Mouse (Mus musculus) MEL (cell line): Measurements from ENCODE around the gene Aga. TPM values are rescaled to one million over a fixed set of nuclear protein-coding genes. Genes with fewer than 3 reads are reported as not detected.

Experiments used
- DNase-seq: peaks from one replicate; pipeline ENCODE4 v3.0.0; 2011; ENCODE audit warnings: low read depth, low spot score
- H3K27ac ChIP-seq: 2 replicates; pipeline ENCODE4 v1.5.1; 2012; ENCODE audit warnings: low read depth, mild to moderate bottlenecking, control low read depth, low read length, moderate library complexity; ENCODE audit not compliant: control insufficient read depth
- H3K27me3 ChIP-seq, 2 experiments: fragments of 150-350 bp in 1 of 2; sonication (generic) in 1 of 2; 2 replicates each; pipeline ENCODE4 v1.6.1; 2012; ENCODE audit warnings: low read length in 2 of 2, mild to moderate bottlenecking in 2 of 2, improper control_type of control experiment in 1 of 2, moderate library complexity in 1 of 2; ENCODE audit not compliant: insufficient read depth in 2 of 2, control insufficient read depth in 1 of 2
- H3K36me3 ChIP-seq, 2 experiments: 2 replicates each; pipeline ENCODE4 v1.6.1; 2012 to 2014; ENCODE audit warnings: low read length in 2 of 2, improper control_type of control experiment in 1 of 2, inconsistent platforms in 1 of 2, mild to moderate bottlenecking in 1 of 2; ENCODE audit not compliant: insufficient read depth in 2 of 2, control insufficient read depth in 1 of 2
- H3K4me1 ChIP-seq, 2 experiments: fragments of 150-350 bp in 1 of 2; sonication (generic) in 1 of 2; 2 replicates each; pipeline ENCODE4 v1.6.1; 2012; ENCODE audit warnings: low read length in 2 of 2, improper control_type of control experiment in 1 of 2, mild to moderate bottlenecking in 1 of 2; ENCODE audit not compliant: insufficient read depth in 2 of 2, control insufficient read depth in 1 of 2
- H3K4me3 ChIP-seq, 2 experiments: fragments of 150-350 bp in 1 of 2; sonication (generic) in 1 of 2; 2 replicates each; pipeline ENCODE4 v1.5.1; 2012; ENCODE audit warnings: low read depth in 2 of 2, low read length in 2 of 2, mild to moderate bottlenecking in 2 of 2, moderate library complexity in 2 of 2, control low read depth in 1 of 2, improper control_type of control experiment in 1 of 2; ENCODE audit not compliant: control insufficient read depth in 1 of 2, insufficient read depth in 1 of 2
- H3K79me2 ChIP-seq: 2 replicates; pipeline ENCODE4 v1.6.1; 2012; ENCODE audit warnings: mild to moderate bottlenecking, low read length, moderate library complexity; ENCODE audit not compliant: control insufficient read depth, poor library complexity, insufficient read depth
- H3K9ac ChIP-seq: 2 replicates; pipeline ENCODE4 v1.6.1; 2012; ENCODE audit warnings: low read depth, mild to moderate bottlenecking, control low read depth, low read length, moderate library complexity; ENCODE audit not compliant: control insufficient read depth, poor library complexity, severe bottlenecking
- H3K9me3 ChIP-seq: fragments of 150-350 bp; sonication (generic); replicated peaks from 2 replicates; pipeline ENCODE4 v1.6.1; 2012; ENCODE audit warnings: mild to moderate bottlenecking, low read length, improper control_type of control experiment, moderate library complexity; ENCODE audit not compliant: insufficient read depth
- BHLHE40 ChIP-seq: IDR thresholded peaks from 2 replicates; pipeline ENCODE4 v1.6.1; 2012; ENCODE audit warnings: low read depth, mild to moderate bottlenecking, inconsistent platforms, low read length, improper control_type of control experiment, borderline replicate concordance
- CHD1 ChIP-seq: IDR thresholded peaks from 2 replicates; pipeline ENCODE4 v1.6.1; 2012; ENCODE audit warnings: low read depth, mild to moderate bottlenecking, inconsistent platforms, low read length, improper control_type of control experiment
- CHD2 ChIP-seq: IDR thresholded peaks from 2 replicates; pipeline ENCODE4 v1.6.1; 2011; ENCODE audit warnings: low read length, improper control_type of control experiment
- ELF1 ChIP-seq: IDR thresholded peaks from 2 replicates; pipeline ENCODE4 v1.6.1; 2014; ENCODE audit warnings: low read depth, mild to moderate bottlenecking, inconsistent platforms, low read length, improper control_type of control experiment, moderate library complexity
- ETS1 ChIP-seq: IDR thresholded peaks from 2 replicates; pipeline ENCODE4 v1.6.1; 2012; ENCODE audit warnings: low read depth, mild to moderate bottlenecking, inconsistent platforms, low read length, improper control_type of control experiment, moderate library complexity
- GABPA ChIP-seq: IDR thresholded peaks from 2 replicates; pipeline ENCODE4 v1.6.1; 2012; ENCODE audit warnings: low read depth, mild to moderate bottlenecking, inconsistent platforms, low read length, improper control_type of control experiment, moderate library complexity
- KAT2A ChIP-seq: conservative IDR thresholded peaks from 2 replicates; pipeline ENCODE4 v1.6.1; 2012; ENCODE audit warnings: low read depth, low read length, improper control_type of control experiment, inconsistent platforms
- MAX ChIP-seq: IDR thresholded peaks from 2 replicates; pipeline ENCODE4 v1.6.1; 2011; ENCODE audit warnings: low read length, improper control_type of control experiment
- MAZ ChIP-seq: IDR thresholded peaks from 2 replicates; pipeline ENCODE4 v1.6.1; 2012; ENCODE audit warnings: low read depth, mild to moderate bottlenecking, inconsistent platforms, low read length, improper control_type of control experiment
- MXI1 ChIP-seq: IDR thresholded peaks from 2 replicates; pipeline ENCODE4 v1.6.1; 2011; ENCODE audit warnings: mild to moderate bottlenecking, low read depth, low read length, improper control_type of control experiment
- MYC ChIP-seq: IDR thresholded peaks from 2 replicates; pipeline ENCODE4 v1.6.1; 2011; ENCODE audit warnings: low read depth, mild to moderate bottlenecking, low read length, improper control_type of control experiment, moderate library complexity
- NELFE ChIP-seq: IDR thresholded peaks from 2 replicates; pipeline ENCODE4 v1.6.1; 2011; ENCODE audit warnings: low read depth, low read length, improper control_type of control experiment
- POLR2AphosphoS2 ChIP-seq: IDR thresholded peaks from 2 replicates; pipeline ENCODE4 v1.6.1; 2011; ENCODE audit warnings: low read length, improper control_type of control experiment
- POLR2AphosphoS5 ChIP-seq: IDR thresholded peaks from 2 replicates; pipeline ENCODE4 v1.6.1; 2012; ENCODE audit warnings: low read depth, borderline replicate concordance, mild to moderate bottlenecking, inconsistent platforms, low read length, moderate library complexity, mixed read lengths
- RAD21 ChIP-seq: IDR thresholded peaks from 2 replicates; pipeline ENCODE4 v1.6.1; 2011; ENCODE audit warnings: mild to moderate bottlenecking, low read depth, low read length, improper control_type of control experiment
- RCOR1 ChIP-seq: IDR thresholded peaks from 2 replicates; pipeline ENCODE4 v1.6.1; 2012; ENCODE audit warnings: low read depth, mild to moderate bottlenecking, inconsistent platforms, low read length, improper control_type of control experiment
- SIN3A ChIP-seq: IDR thresholded peaks from 2 replicates; pipeline ENCODE4 v1.6.1; 2012; ENCODE audit warnings: low read length, improper control_type of control experiment, inconsistent platforms
- SMC3 ChIP-seq: IDR thresholded peaks from 2 replicates; pipeline ENCODE4 v1.6.1; 2011; ENCODE audit warnings: low read depth, low read length, improper control_type of control experiment
- TAL1 ChIP-seq: IDR thresholded peaks from 2 replicates; pipeline ENCODE4 v1.6.1; 2012; ENCODE audit warnings: mild to moderate bottlenecking, inconsistent platforms, low read length, moderate library complexity, mixed read lengths
- TBP ChIP-seq: IDR thresholded peaks from 2 replicates; pipeline ENCODE4 v1.8.0; 2011; ENCODE audit warnings: low read depth, low read length, improper control_type of control experiment
- TCF12 ChIP-seq: IDR thresholded peaks from 2 replicates; pipeline ENCODE4 v1.6.1; 2014; ENCODE audit warnings: low read depth, mild to moderate bottlenecking, inconsistent platforms, low read length, improper control_type of control experiment, moderate library complexity
- USF1 ChIP-seq: IDR thresholded peaks from 2 replicates; pipeline ENCODE4 v1.6.1; 2014; ENCODE audit warnings: low read depth, mild to moderate bottlenecking, inconsistent platforms, low read length, improper control_type of control experiment, moderate library complexity
- ZKSCAN1 ChIP-seq: IDR thresholded peaks from 2 replicates; pipeline ENCODE4 v1.6.1; 2012; ENCODE audit warnings: low read depth, mild to moderate bottlenecking, inconsistent platforms, low read length, improper control_type of control experiment, moderate library complexity
- ZMIZ1 ChIP-seq: IDR thresholded peaks from 2 replicates; pipeline ENCODE4 v1.6.1; 2012; ENCODE audit warnings: low read depth, mild to moderate bottlenecking, inconsistent platforms, low read length, improper control_type of control experiment, moderate library complexity
- polyA plus RNA-seq, 2 experiments: library from polyadenylated mRNA; stranded (reverse) in 1 of 2; unstranded in 1 of 2; fragments of >175 nt in 1 of 2; fragments of >200 nt in 1 of 2; gene quantifications; 2 replicates each; pipeline versions ENCODE4 v1.2.1 to v1.2.4; 2012; ENCODE audit warnings: low replicate concordance in 2 of 2, low read depth in 1 of 2; ENCODE audit not compliant: insufficient read length in 2 of 2, insufficient read depth in 1 of 2, missing spikeins in 1 of 2
- total RNA-seq: library from RNA; depleted of rRNA; stranded (reverse); fragments of 300-350 nt; gene quantifications from 2 replicates; pipeline ENCODE4 v1.2.3, GENCODE M21; 2012; rRNA removed

Gene Aga
- total and polyA plus RNA-seq, 3 experiments = 14.2 to 14.9 TPM; not detected in 1

- H3K4me3 ChIP-seq = no peak overlapping the region
- no peak overlapping the region for H3K9ac ChIP-seq
- H3K79me2 ChIP-seq = no peaks in the 10 kb centered on the region
- H3K36me3 ChIP-seq = no peaks in the 10 kb centered on the region
- no peak for DNase-seq
- no peaks in the 10 kb centered on the region for H3K9me3 ChIP-seq
- no peaks in the 10 kb centered on the region for H3K27me3 ChIP-seq
- H3K27ac ChIP-seq = no peak overlapping the region
- TF ChIP-seq SIN3A = no peak
- TF ChIP-seq BHLHE40 = no peak
- TF ChIP-seq POLR2AphosphoS5 = no peak
- TF ChIP-seq CHD1 = no peak
- TF ChIP-seq, all 39 proteins: peak for 0
- no peaks in the 10 kb centered on the region for H3K4me1 ChIP-seq
These were observed 51.0 kb downstream of the Aga start for GRCm38 (mm10) chr8:53562441-53563040.

- Histone ChIP-seq H3K27ac (no peak overlapping the region), H3K4me1 (no peaks in the 10 kb centered on the region), H3K9me3 (no peaks in the 10 kb centered on the region), H3K36me3 (no peaks in the 10 kb centered on the region), H3K27me3 (no peaks in the 10 kb centered on the region), H3K9ac (no peak overlapping the region), H3K4me3 (no peak overlapping the region), H3K79me2 (no peaks in the 10 kb centered on the region)
- no peak for TF ChIP-seq ZKSCAN1
- TF ChIP-seq KAT2A = no peak
- TF ChIP-seq ETS1 = no peak
- TF ChIP-seq TBP = no peak
- no peak for TF ChIP-seq RCOR1
- TF ChIP-seq TCF12 = no peak
- no peak for TF ChIP-seq RAD21
- TF ChIP-seq GABPA = no peak
- no peak for TF ChIP-seq SMC3
- TF ChIP-seq ZMIZ1 = no peak
- no peak for TF ChIP-seq NELFE
- TF ChIP-seq POLR2AphosphoS2 = no peak
- no peak for TF ChIP-seq TAL1
- no peak for TF ChIP-seq MYC
- TF ChIP-seq ELF1 = no peak
- TF ChIP-seq USF1 = no peak
- no peak for TF ChIP-seq MXI1
- no peak for TF ChIP-seq MAX
- TF ChIP-seq CHD2 = no peak
- TF ChIP-seq MAZ = no peak
- no peak for DNase-seq
These were observed 54.7 kb downstream of the Aga start for GRCm38 (mm10) chr8:53566223-53566622.

Other genes starting within 250 kb of the Aga start
- gene Neil3, start 127.3 kb downstream of the Aga start, total RNA-seq = 3.9 and 4.6 TPM in 2 replicates
- 1 to 10 TPM in 1 of 2 experiments, not detected in 1; 8.6 TPM for gene Neil3, start 127.3 kb downstream of the Aga start, polyA plus RNA-seq